Mouse (Mus musculus): Measurements from ENCODE around the gene Fat1.

GRCm38 (mm10) chr8:44911126-44911903 is 23.9 kb upstream of the Fat1 start:
- no peak for TF ChIP-seq EP300 (optimal IDR thresholded peaks at IDR 0.05)
- TF ChIP-seq CTCF (IDR thresholded peaks at IDR 0.05; ENCODE audit: low read depth) = no peak

All from stomach, postnatal 0 days (tissue).